Mouse (Mus musculus): Measurements from ENCODE around the gene Fam102a.
A peak's percentile ranks its signal among the peaks of the same experiment; 100 is the strongest.

Gene Fam102a

GRCm38 (mm10) chr2:32610610-32611229 lies 75.6 kb downstream of the Fam102a start:
- DNase-seq: peak; percentile 56

- no peak for DNase-seq
Measured at GRCm38 (mm10) chr2:32612274-32612673, 77.1 kb downstream of the Fam102a start.

GRCm38 (mm10) chr2:32617109-32617508 lies 82.0 kb downstream of the Fam102a start:
- no peak for DNase-seq

GRCm38 (mm10) chr2:32617601-32618000 lies 82.5 kb downstream of the Fam102a start:
- DNase-seq: no peak

GRCm38 (mm10) chr2:32618051-32618450 lies 82.9 kb downstream of the Fam102a start:
- DNase-seq: no peak

Data from kidney, adult 9 months (tissue).